Mouse (Mus musculus) cerebellum, postnatal 36 days (tissue): ENCODE measurements around the gene Actl11.

Experiments
- DNase-seq, 2 experiments: peaks; one replicate each; pipeline ENCODE4 v3.0.0; 2021 to 2022; ENCODE audit warnings: mixed read lengths in 2 of 2

The Actl11 gene

DNA sequence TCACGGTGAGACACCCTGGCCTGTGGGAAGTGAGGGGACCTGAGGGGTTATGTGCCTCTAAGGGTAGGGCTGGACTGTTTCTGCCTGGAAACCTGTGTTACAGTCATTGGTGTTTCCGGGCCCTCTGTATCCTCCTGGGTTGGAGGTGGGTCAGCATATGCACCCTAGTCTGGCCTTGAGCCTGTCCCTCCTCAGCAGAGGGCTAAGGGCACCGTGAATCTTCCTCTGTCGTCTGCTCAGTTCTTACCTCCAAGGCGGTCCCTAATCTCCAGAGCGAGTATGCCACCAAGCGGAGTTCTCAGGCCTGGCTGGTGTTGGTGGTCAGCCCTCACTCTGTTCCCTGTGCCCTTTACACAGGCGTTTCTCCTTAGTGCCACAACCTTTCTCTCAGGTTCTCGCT, 34.6 kb downstream of the Actl11 start:
- no peak for DNase-seq

DNA sequence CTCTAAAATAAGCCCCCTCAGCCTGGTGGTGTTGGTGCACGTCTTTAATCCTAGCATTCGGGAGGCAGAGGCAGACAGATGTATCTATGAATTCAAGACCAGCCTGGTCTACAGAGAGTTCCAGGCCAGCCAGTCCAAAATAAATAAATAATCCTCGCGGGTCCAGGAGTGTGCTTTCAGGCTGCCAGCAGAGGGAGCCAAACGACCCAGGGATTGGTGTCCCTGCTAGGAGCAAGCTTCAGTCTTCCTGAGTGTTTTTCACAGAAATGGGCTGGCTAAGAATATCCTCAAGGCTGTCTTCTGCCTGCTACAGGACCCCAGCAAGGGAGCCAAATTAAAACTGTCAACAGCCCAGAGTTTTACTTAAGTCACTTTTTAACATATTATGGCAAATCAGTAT, 35.4 kb downstream of the Actl11 start:
- peak; percentile 87 to 88 for DNase-seq

DNA sequence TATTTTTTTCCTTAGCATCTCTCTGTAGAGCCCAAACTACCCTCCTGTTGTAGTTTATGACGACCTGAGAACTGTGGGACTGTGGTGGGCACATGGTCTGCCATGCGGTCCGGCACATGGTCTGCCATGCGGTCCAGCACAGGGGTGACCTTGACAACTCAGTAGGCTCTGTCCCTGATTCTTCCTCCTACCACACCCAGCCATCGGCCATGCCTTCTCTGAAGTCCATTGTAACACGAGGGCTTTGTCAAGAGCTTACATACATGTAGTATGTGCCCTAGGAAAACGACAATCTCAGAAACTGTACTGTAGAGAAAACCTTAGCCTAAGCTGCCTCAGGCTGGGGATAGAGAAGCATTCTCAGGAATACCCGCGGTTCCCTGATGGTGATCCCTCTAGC, 36.4 kb downstream of the Actl11 start:
- no peak for DNase-seq

DNA sequence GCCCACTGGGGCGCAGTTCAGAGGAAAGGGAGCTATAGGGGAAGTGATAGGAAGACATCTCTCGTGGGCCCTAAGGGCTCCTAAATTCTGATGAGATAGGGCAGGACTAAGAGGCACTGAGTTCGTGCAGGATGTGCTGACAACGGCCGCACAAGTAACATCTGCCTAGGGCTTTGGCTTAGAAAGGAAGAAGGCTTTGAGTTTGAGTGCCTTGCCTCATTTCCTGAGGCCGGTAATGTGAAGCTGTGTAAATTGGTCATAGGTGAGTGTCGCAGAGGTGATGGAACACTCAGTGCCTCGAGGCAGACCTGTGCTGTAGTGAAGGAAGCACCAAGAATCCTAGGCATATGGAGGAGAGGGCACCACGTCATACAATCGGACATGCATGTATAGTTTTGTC, 38.4 kb downstream of the Actl11 start:
- no peak for DNase-seq

DNA sequence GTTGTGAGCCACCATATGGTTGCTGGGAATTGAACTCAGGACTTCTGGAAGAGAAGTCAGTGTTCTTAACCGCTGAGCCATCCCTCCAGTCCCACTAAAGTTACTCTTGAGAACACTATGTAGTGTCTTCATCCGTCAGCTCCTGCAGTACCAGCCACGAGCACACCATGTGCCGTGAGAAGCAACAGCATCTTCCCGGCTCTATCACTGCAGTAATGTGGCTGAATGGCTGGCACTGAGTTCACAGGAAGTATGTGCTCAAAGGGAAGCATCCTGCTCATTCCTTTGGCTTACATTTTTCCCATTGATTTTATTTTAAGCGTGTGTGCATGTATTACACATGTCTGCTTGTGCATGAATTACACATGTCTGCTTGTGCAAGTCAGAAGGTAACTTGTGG, 39.2 kb downstream of the Actl11 start:
- DNase-seq: no peak

DNA sequence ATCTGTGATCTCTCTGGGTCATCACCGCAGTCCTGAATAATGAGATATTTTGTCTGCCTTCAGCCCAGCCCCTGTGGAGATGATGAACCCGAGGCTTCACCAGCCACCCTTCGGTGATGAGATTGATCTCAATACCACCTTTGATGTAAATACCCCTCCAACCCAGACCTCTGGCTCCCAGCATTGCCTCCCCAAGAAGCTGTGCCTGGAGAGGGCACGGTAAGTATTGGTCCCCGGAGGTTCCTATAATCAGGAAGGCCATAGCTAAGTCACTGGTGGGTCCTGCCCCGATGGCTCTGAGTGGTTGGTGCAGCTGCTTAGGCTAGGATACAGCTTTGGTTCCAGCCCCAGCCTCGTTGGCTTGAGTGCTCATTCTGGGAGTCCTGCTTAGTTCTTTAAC, 40.3 kb downstream of the Actl11 start:
- no peak for DNase-seq

DNA sequence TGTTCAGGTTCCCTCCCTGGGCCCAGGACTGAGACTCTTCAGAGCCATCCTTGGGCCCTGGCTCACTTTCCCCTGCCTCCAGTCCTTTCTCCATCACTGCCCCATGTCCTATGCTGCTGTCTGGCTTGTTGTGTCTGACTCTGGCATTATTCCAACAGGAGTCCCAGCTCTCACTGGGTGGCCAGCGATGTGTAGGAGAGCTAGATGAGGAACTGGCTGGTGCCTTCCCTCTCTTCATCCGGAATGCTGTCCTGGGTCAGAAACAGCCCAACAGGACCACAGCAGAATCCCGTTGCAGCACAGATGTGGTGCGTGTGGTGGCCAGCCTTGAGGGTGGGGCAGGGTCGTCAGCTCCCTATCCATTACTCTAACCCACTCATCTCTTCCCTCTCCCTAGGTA, 42.0 kb downstream of the Actl11 start:
- DNase-seq: no peak

DNA sequence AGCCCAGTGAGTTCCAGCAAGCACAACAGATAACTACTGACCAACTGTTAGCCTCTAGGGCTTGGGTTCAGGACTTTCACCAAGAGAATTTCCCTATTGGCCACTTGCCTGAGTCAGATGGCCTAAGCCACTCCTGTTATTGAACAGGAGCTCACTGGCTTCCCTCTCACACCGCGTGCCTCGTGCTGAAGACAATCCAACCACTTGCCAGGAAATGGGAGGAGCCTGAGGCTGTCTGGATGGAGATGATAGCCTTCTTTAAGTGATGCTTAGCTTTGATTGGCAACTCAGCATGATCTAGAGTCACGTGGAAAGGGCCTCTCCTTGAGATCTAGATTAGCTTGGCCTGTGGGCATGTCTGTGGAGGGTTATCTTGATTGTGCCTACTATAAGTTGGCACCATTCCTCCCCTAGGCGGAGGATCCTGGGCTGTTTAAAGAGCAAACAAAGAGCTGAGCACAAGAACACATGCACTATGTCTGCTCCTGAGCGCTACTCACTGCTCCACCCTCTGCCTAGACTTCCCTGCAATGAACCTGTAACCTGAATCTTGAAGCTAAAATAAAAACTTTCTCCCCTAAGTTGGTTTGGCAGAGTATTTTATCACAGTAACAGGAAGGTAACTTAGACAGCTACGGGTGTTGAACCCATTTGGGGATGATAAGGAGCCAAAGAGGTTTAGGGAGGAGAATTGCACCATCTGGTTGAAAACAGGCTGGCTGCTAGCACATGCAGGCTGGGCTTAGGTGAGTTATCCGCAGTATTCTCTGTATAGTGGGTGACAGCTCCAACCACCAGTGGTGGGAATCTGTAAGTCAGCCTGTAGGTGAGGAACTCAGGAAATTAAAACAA, 43.6 kb downstream of the Actl11 start:
- no peak for DNase-seq

DNA sequence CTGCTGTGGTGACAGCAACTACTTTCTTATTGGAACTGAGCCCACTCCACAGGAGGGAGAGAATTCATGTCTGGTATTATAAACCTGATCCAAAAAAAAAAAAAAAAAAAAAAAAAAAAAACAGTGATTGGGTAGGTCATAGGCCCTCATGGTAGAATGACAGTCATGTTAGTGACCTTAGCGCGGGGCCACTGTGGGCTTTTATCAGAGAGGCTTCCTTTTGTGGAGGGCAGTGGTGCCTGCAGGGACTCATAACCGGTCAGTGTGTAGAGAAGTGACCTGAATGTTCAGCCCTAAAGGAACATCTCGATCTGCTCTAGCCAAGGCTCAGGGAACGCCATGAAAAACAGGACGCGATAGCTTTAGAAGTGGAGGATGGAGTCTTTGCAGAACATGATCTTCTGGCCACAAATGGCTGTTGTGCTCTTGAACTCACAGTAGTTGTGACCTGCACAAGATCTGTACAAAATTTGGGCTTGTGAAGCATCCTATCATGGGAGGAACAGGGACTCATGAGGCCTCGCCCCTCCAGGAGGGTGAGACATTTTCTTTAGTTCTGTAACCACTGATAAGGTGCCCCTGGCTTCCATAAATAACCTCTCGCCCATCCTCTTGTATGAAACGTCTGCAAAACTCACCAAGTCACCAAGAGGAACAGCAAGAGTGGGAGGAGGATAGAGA, 46.4 kb downstream of the Actl11 start:
- no peak for DNase-seq

DNA sequence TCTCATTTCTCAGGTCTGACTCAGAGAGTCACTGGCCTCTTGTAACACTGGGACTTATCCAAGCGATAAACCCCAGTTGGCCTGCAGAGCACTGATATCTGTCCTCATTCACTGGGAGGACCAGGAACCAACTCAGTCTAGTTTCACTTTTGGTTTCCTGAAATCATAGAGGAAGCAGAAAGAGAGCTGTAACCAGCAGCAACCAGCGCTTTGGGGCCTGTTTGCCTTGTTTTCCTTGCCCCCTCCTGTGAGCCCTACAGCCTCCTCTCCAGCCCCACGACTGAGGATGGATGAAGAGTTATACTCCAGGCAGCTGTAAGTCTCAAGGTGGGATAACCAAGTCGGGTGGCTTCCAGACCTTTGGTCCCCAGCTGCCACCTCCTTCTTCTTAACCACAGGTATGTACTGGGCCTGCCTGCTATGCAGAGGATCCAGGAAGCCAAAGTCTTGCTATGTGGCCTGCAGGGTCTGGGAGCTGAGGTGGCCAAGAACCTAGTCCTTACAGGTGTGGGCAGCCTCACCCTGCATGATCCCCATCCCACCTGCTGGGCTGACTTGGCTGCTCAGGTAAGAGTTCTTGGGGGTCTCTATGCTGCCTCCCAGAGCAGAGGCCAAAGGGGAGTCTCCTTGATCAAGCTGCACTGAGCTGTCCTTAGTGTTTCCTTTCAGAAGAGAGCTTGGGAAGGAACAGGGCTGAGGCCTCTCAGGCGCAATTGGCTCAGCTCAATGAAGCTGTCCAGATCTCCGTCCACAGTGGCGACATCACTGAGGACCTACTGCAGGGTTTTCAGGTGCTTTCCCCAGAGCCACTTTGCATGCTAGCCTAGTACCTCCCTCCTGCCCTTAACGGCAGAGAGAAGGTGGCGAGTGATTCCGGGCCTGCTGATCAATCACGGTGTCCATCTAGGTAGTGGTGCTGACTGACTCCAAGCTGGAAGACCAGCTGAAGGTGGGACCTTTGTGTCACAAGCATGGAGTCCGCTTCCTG, 47.4 kb downstream of the Actl11 start, which contains the start of gene Uba7:
Gene Uba7, plus strand, starts transcription at position 107 of the 988 bp plus-strand sequence.
- DNase-seq: no peak

DNA sequence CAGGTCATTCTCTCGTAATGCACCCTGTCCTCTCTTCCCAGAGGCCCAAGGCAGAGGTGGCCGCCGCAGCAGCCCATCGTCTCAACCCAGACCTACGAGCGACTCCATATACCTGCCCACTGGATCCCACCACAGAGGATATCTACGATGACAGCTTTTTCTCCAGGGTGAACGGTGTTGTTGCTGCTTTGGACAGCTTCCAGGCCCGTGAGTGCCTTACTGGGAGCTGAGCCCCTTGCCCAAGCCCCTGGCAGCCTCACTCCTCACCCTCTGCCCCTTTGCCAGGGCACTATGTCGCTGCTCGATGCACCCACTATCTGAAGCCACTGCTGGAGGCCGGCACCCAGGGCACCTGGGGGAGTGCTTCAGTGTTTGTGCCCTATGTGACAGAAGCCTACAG, 50.5 kb downstream of the Actl11 start:
- no peak for DNase-seq
